Mouse (Mus musculus) thymus, postnatal 10 days (tissue): ENCODE results near the gene Steap4.
"Not testable (repeated sequence)": the region's sequence is repeated elsewhere in the genome, so short reads cannot be mapped to it uniquely, and the experiment has no call there.

Experiments
- DNase-seq, 2 experiments: peaks; one replicate each; pipeline ENCODE4 v3.0.0; 2021; ENCODE audit warnings: low spot score in 2 of 2

The Steap4 gene

DNA sequence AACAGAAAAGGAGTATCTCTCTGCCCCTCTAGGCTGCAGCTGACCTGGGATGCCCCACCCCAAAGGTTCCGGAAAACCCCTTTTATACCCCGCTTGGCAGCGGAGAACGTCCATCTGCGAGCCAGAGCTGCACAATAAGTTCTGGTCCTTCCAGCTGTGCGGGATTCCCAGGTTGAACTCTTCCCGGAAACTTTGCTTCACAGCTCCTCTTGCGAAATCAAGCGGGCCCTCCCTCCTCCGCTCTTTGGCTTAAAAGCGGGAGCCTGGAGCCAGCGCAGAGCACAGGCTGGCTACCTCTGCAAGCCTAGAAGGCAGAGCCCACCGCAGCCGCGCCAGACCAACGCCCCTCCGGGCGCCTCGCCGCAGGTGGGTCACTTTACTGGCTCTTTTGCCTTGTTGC lies at the start of gene Steap4:
Steap4 (plus strand) TSS at position 282 of the 400 bp plus-strand sequence.
- no peak for DNase-seq

DNA sequence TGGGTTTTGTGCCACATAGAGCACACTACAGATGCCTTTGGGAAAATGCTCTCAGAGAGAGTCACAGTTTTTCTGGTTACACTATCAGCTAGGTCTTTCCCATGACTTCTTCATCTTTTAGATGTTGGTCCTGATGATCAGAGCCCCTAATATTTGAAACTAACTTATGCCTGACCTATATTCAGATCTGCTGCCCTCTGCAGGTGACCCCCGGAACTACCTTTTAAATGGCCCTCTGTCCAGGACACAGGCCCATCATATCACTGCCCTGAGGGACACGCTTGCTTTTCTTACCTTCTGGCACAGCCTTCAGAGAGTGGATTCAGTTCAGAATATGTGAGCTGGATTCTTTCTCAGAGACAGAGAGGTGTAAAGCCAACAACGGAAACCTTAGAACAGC lies 48.3 kb upstream of the Steap4 start:
- no peak for DNase-seq

DNA sequence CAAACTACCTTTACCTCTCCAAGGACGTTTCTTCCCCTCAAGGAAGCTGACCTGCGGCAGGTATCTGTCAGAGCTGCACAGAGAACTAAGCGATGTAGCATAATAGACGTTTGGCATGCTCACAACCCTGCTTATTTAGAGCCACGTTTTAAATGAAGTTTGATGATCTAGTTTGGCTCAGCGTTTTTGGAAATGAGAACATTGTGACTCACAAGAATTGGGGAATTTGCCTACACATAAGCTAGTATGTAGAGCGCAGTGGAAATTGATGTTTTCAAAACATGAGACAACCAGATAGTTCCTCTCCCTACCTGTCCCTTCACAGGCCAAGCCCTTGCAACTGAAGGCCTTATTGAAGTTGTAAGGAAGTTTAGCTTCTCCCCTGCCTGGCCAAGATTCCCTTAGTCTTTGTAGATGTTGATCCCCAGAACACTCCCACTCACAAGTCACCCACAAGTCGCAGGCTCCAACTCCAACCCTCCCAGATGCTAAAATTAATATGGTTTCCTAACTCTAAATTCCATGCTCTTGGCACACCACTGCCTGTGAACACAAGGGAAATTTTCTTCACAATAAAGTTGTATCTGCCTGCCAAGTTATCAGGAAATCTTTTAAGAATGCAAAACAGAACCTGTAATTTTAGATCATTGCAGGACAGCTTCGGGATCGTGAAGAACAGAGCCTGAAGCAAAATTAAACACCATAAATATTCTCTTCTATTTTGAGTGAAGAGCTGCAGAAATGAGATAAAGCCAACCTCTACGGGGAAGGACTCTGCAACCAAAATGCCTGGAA lies 42.6 kb upstream of the Steap4 start:
- DNase-seq: no peak

DNA sequence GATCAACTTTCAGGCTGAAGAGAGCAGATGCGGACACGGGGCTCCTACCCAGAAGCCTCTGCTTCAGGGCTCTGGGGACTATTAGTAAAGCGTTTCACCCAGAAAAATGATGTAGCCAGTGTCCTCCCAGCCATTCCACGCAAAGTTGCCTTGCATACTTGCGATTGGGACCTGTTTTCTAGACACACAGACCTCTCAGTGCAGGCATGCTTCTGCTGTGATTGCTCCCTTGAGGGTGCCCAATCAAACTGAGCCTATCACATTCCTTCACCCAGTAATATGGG lies 42.0 kb upstream of the Steap4 start:
- no peak for DNase-seq

DNA sequence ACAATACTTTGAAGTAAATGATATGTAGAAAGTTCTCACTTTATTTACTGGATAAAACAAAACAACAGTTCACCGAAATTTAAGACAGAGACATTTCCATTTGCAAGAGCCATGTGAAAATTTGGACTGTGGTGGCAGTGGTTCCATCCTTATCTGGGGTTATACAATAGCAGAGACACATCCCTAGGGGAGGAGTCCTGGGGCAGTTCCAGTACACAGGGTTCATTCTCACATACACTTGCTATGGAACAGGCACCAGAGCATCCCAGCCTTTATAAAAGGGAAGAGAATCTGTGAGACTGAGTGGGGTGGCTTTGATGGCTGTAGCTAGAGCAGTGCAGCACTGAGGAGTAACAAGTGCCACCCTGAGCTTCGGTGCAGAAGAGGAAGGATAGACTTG lies 40.6 kb upstream of the Steap4 start:
- DNase-seq: no peak

DNA sequence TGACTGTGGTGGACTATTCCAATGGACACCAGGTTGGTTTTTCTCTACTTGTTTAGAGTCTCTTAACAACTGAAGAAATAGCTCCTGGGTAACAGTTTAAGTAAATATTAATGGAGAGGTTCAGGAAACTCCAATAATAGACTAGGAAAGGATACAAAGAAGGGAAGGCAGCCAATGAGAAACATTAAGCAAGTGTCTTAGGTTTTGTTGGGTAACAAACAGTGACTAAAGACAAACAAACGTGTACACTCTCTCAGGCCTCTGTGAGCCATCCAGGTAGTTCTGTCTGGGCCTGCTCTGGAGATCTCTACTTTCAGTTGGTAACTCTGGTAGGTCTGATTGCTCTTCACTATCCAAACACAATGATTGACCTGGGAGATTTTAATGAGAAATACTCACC lies 37.5 kb upstream of the Steap4 start:
- no peak for DNase-seq

DNA sequence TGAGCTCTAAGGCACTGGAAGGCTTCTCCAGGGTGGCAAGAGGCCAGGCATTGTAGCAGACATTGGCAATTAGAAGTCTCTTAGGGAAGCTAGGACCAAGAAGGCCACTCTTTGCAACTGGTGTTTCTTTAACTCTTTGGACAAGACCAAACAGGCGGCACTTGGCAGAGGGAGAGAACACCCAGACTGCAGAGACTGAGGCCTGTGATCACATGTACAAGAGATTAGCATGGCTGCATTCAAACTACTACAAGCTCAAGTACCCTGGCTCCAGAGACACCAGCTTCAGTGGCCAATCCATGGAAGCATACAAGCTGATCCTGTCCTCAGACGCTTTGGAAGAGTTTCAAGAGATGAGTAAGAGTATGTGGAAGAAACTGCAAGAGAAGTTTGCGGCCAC lies 36.6 kb upstream of the Steap4 start:
- DNase-seq: no peak

DNA sequence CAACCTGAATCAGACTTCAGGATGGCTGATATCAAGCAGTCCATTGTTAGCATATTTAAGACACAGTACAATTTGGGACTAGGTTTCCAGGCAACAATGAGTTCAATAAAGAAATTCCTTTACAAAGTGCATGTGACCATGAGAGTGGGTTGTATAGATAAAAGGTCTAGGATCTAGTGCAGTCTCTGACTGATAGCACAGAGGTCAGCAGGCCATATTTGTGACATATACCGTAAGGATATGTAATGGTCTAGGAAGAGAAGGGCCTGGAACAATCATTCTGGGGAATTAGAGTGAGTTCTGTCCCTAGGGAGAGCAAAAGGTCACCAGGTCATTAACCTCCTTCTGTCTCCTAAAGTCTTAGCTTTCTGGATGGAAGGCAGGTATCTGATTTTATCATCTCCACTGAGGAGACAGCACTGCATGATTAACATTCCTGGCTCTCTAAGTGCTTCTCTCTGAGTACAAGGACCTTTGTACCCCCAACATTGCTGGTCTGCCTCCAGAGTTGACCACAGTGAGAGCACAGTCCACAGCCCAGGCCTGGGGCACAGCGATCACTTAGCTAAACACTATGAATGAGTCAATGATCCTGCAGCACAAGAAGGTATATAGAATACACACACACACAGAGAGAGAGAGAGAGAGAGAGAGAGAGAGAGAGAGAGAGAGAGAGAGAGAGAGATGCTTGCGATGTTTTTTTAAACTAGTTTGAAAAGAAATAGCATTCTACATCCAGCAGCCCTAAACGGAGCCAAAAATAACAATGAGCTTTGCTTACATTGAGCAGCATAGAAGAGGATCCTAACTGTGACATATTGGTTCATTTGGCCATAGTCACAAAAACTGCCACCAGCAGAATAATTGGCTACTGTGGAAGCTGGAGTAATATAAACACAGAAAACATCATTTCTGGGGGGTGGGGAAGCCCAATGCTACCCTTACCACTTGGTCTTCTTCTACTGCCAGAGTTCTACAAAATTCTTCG lies 27.7 kb upstream of the Steap4 start:
- no peak for DNase-seq

DNA sequence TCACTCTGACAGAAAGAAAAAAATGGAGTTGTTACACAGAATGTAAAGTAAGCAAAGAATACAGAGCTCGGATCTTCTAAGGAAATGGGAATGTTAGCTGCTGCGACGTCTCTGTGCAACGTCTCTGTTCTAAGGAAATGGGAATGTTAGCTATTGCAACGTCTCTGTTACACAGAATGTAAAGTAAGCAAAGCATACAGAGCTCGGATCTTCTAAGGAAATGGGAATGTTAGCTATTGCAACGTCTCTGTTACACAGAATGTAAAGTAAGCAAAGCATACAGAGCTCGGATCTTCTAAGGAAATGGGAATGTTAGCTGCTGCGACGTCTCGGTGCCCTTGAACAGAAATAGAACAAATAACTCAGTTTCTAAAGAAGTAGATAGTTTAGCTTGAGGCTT lies 26.8 kb upstream of the Steap4 start:
- DNase-seq: not testable (repeated sequence)

DNA sequence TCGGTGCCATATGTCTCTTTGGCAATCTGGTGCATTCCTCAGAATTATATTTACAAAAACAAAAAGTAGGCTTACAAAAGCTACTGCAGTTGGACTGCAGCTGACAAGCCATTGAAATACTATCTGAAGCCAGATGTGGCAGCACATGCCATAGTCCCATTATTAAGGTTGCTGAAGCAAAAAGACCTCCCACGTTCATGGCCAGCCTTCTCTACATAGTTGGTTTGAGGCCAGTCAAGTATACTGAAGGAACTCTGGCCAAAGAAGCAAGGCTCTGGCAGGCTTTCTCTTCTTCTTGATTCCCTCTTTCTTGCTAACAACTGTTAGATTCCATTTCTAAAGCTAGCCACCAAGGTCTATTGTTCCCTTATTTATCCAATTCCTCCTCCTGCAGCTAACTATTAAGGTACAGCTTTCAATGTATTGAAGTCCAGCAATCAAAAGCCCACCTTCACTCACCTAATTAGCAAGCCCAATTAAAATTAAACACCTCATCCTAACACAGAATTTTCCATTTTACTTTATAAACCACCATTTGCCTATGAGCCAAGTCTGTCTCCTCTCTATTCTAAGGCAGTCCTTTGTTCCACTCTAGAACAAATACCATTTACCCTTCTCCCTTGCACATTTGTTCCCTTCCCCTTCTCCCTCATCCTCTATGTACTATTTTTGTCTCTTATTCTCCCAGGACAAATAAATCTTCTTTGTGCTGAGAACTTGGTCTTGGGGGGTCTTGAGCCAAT lies 26.2 kb upstream of the Steap4 start:
- no peak for DNase-seq

DNA sequence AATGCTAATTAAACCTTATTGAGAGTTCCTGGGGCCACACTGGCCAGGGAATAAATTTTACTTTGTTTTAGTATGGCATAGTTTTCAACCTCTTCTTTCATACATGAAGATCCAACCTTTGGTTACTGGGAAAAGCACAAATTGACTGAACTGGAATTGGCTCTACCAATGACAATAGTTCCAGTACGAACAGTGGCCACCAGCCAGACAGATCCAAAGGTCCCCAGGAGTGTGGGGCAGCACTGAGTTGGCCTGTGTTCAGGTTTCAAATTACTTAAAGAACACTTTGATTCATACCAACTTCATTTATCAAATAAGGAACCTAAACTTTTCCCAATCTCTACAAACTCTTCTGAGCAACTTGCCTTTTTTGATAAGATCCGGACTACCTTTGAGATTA lies 5.4 kb upstream of the Steap4 start:
- DNase-seq: no peak

DNA sequence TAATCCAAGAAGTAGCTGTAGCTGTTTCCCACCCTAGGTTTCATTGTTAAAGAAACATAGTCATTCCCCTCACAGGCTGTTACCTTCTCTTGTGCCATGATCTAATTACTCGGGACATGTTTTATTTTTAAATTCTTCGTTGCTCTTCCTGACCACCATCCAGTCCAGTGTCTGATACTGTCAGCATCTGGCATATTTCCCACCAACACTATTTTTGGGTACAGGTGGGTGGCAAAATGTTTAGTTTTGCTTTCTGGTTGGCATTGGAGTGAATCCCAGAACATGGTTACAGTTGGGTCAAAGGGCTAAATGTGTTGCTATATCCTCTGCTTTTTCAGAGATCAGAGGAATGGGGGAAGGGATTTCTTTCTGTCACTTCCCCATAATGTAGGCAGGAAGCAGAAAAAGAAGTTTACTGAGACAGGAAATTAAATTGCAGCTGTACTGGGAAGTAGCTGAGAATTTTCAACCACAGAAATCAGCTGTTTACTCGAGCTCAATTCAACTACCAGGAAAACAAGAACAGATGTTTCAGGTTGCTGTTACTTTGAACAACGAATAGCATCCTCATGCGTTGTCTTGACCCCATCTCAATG lies 4.8 kb upstream of the Steap4 start:
- DNase-seq: no peak

DNA sequence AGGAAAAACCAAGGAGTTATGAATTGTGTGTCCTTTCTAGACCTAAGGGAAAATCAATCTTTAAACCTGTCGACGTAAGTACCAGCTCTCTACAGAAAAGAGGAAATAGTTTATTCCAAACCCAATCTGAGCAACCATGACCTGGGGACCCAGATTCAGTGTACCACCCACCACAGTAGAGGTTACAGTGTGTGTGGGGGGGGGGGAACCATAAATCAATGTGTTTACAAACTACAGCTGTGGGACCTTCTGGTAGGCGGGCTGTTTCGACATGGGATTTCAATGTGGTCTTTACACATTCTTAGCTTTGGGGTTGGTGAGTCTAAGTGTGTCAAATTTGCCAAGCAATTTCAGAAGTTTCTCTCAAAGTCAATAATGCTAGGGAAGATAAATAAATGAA lies 2.2 kb upstream of the Steap4 start:
- DNase-seq: no peak

DNA sequence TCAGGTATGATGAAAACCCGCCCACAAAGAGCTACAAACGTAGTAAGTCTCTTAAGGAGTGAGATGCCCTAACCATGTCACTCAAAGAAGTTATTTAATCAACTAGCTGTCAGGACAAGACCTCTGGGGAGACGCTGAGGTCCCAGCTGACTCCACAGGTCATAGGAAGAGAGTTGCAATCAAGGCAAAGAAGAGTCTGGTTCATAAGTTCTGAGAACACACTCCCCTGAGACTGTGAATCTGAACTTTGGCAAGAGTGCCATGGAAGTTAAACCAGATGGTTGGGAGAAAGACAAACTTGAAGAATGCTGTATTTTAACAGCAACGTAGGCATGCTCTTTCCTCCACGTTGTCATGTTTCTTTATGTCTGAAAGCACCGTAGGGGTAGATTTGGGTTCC lies 971 bp upstream of the Steap4 start:
- no peak for DNase-seq

DNA sequence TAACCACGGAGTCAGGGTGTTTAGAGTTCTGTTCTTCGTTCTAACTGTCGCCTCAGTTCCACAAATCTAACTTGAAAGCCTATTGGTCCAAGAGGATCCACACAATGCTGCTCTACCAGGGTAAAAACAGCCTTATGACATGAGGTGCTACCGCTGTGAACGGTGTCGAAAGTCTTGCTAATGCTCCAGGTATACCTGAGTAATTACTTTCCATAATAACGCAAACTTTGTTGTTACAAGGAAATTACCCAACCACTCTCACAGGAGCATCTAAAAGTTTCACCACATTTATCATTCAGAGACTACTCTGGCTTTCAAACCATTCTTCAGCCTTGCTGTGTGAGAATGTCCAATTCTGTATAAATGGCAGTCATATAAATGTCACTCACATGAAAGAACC lies 856 bp downstream of the Steap4 start:
- no peak for DNase-seq

DNA sequence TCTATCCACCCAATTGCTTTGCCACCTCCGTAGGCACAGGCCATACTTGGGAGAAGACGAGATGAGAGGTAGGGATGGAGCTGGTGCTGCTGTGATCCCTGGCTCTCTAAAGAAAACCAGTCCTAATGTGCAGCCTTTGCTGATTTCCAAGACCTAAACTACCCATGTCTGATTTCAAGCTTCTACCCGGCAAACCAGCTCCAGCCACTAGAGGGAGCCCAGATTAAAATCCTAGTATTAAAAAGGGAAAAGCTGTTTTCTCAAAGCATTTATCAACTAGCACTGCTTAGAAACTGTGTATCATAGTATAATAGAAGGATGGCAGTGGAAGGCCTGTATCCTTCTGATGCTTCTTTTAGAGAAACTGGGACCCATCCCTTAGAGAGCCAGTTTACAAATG lies 5.0 kb downstream of the Steap4 start:
- DNase-seq: peak in 1 of 2 experiments; percentile 21

DNA sequence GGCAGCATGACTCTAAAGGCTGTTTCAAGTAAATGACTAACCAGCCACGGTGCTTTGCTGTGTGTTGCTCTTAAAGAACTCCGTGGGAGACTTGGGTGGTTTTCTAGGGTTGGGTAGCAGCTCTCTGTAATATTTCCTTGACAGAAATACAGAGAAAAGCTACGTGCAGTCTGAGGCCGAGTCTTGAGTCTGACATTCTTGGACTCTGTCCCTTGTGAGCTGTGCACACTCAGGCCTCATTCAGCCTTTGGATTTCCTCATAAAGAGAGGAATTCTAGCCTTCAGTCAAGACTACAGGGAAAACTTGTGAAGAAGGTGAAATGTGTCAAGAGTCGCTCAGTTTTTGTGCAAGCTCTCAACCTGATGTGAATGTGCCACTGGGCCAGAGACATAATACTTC lies 7.9 kb downstream of the Steap4 start:
- no peak for DNase-seq

DNA sequence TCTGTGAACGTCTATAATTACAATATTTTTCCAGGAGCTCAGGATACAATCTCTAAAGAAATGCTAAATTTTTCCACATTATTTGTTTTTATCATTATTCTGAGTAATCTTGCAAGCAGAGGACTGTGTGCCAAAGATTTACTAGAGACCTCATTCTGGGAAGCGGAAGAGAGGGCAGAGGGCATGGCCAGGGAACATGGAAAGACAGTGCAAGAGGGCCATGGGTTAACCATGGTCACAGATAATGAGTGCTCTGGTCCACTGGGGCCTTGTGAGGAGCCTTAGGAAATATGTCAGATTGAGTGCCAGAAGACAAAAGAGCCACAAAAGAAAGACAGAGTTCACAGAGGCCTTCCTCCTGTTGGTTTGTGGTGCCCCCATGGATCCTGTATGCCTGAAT lies 12.0 kb downstream of the Steap4 start:
- DNase-seq: no peak

DNA sequence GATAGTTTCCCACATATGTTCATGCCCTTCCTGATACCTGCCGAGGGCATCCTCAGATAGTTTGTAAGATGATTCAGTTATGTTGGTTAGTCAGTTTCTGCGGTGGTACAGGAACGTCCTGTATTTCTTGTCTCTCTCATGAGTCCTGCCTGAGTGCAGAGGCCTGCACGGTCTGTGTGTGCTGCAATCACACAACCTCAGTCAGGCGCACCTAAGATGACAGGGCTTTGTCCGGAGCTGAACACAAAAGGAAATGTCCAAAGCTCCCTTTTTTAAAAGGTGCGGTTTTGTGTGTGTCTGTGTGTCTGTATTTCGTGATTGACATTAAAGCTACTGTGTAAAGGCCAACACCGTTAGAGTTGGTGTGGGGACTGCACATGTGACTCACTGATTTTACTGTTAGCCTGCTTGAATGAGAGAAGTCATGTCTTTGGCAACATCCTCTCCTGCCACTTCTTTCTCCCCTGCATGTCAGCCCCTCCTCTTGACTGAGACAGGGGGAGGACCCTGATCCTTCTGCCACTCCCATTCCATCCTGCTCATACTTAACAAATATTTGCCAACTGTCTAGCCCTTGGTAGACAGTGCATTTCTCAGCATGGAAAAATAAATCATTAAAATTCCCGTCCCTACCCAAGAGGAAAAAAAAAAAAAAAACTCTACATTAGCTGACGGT lies 14.4 kb downstream of the Steap4 start:
- no peak for DNase-seq

DNA sequence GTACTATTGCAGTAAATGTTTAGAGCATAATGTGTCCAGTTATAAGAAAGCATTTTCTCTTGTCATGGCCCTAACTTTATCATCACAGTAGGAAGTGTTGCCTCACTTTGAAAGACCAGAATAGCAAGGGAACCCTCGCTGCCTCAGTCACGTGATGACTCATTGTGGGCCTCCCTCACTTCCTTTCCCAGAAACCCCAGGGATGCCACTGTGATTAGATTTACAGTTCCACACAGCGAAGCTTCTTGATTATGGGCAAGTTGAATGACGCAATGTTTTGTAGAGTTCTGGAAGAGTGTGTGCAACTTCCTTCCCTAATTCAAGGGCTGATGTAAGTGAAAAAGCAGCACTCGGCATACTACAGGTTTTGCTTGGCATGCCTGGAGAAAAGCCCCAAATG lies 20.3 kb downstream of the Steap4 start:
- no peak for DNase-seq

DNA sequence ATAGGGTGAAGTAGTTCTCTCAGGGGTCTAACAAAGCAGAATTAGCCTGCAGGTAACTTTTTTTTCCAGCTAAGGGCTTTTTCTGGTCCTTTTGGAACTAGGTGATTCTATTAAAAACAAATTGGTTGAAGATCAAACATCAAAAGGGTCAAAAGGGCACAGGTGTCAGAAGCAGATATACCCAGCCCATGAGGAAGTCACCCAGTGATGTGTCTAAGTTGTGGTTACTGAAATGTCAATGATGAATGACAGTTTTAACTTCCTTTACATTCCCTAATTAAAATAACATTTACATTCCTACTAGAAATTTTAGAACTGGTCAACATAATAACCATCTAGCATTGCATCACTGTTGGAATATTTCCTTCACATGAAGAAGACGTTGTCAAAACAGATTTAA lies 27.7 kb downstream of the Steap4 start:
- no peak for DNase-seq

DNA sequence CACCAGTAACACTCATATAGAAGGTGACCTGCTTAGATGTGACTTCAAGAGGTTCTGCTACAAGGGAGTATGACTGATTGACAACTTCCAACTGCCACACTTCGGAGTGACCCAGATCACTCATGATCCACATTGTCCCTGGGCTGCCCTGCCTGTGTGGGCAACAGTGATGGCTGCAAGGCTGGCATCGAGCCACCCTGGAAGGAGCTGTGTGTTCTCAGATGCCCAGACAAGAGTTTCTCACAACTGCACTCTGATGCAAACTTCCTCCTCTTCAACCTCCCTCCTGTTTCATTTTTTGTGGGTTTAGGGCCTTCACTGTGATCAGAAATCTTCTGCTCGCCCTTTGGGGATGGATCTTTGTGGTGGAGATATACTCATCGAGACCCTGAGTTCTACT lies 28.2 kb downstream of the Steap4 start:
- no peak for DNase-seq
